Mouse (Mus musculus): ENCODE results near the gene Abcc4.

DNA sequence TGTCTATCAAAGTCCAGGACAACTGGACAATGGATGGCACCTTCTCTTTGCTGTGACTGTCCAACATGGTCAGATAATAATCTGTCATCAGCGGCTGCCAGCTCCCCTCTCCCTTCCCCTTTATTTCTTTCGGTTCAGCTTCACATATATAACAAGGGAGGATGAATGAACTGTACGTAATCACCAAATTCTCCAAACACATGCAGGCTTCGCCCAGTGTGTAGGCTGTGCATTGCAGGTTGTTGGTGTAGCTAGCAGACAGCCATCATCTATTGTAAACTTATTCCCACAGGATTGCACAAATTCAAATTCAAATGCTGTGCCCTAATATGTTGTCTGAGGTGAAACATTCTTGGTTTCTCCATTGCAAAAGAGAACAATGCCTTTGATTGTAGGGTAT lies 271.2 kb downstream of the Abcc4 start:
- TF ChIP-seq POLR2A (IDR thresholded peaks at IDR 0.05; ENCODE audit: extremely low read depth, insufficient read depth, low read length), result no peak
- TF ChIP-seq CTCF (IDR thresholded peaks at IDR 0.05; ENCODE audit: low read depth, low read length), result no peak

All from liver, adult 2 months (tissue).